Mouse (Mus musculus) liver, adult 2 months (tissue): ENCODE measurements around the gene Acadl. TPM values are rescaled to one million over a fixed set of nuclear protein-coding genes. Genes with fewer than 3 reads are reported as not detected.
A peak's percentile ranks its signal among the peaks of the same experiment; 100 is the strongest.

Source experiments
- DNase-seq: peaks from one replicate; pipeline ENCODE4 v3.0.0-alpha.2; 2011; ENCODE audit warnings: low read depth, low spot score; ENCODE audit errors: extremely low read depth
- H3K27ac ChIP-seq: fragments of 200-500 bp; replicated peaks from 2 replicates; pipeline ENCODE4 v1.5.1; 2012; ENCODE audit warnings: low read depth, mild to moderate bottlenecking, control low read depth, inconsistent platforms, low read length; ENCODE audit not compliant: insufficient read depth
- H3K27me3 ChIP-seq: fragments of 200-500 bp; 2 replicates; pipeline ENCODE4 v1.6.1; 2012; ENCODE audit warnings: mild to moderate bottlenecking, moderate library complexity, low read length, inconsistent platforms; ENCODE audit not compliant: control insufficient read depth, insufficient read depth
- H3K36me3 ChIP-seq: fragments of 200-500 bp; 2 replicates; pipeline ENCODE4 v1.6.1; 2012; ENCODE audit warnings: low read length, inconsistent platforms; ENCODE audit not compliant: control insufficient read depth, insufficient read depth
- H3K4me1 ChIP-seq: fragments of 200-500 bp; 2 replicates; pipeline ENCODE4 v1.6.1; 2011; ENCODE audit warnings: low read length; ENCODE audit not compliant: control insufficient read depth, insufficient read depth
- H3K4me3 ChIP-seq: fragments of 200-500 bp; 2 replicates; pipeline ENCODE4 v1.5.1; 2011; ENCODE audit warnings: low read depth, mild to moderate bottlenecking, control low read depth, low read length, moderate library complexity; ENCODE audit not compliant: insufficient read depth
- H3K79me2 ChIP-seq: fragments of 200-500 bp; 2 replicates; pipeline ENCODE4 v1.6.1; 2012; ENCODE audit warnings: inconsistent platforms, mild to moderate bottlenecking, low read length, moderate library complexity; ENCODE audit not compliant: control insufficient read depth, insufficient read depth
- H3K9ac ChIP-seq: fragments of 200-500 bp; 2 replicates; pipeline ENCODE4 v1.6.1; 2012; ENCODE audit warnings: low read depth, mild to moderate bottlenecking, control low read depth, inconsistent platforms, low read length
- CTCF ChIP-seq: fragments of 200-500 bp; IDR thresholded peaks from 2 replicates; pipeline ENCODE4 v1.5.1; 2011; ENCODE audit warnings: low read depth, low read length, control low read depth
- POLR2A ChIP-seq: fragments of 200-500 bp; IDR thresholded peaks from 2 replicates; pipeline ENCODE4 v1.6.1; 2011; ENCODE audit warnings: low read length, control low read depth; ENCODE audit not compliant: insufficient read depth; ENCODE audit errors: extremely low read depth
- WGBS: fragments of 180-500 bp; shearing (Covaris S2); methylation state at CpG from one replicate; pipeline ENCODE4 v1.1.7; 2018; 5-methylcytosine and 5-hydroxymethylcytosine counted together
- polyA plus RNA-seq: library from polyadenylated mRNA; depleted of rRNA; stranded (reverse); fragments of >200 nt; gene quantifications from 2 replicates; pipeline ENCODE4 v1.2.3, GENCODE M21; 2012
- total RNA-seq: library from RNA; depleted of rRNA; stranded (reverse); fragments of >200 nt; gene quantifications from 2 replicates; pipeline ENCODE4 v1.2.3, GENCODE M21; 2014

Acadl gene
- total and polyA plus RNA-seq, 2 experiments = 43.1 to 96.5 TPM

DNA sequence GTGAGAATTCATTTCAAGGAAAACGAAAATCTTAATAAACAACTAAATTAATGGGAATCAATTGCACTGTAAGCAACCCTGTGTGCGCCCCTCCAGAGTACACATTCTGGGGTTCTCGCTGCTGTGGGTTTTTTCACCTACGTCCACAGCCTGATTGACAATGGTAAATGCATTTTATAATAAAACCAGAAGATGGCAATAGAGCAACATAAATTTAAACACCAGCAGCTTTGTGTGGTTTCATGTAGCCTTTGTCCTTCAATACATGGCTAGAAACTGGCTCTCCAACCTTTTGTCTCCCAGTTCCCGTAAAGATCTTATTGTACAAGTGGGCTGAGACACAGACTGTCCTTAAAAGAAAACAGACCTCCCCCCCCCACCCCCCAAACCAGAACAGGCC, 33.0 kb upstream of the Acadl start:
- H3K27me3 ChIP-seq = peaks cover 8% of the 10 kb centered on the region; the same call in 1 of the 2 replicates
- WGBS = 6% methylated on average over 5 of the region's 5 CpGs
- H3K27ac ChIP-seq = no peak overlapping the region
- H3K4me3 ChIP-seq = no peak overlapping the region
- TF ChIP-seq CTCF = peak; percentile 34; the same call in 1 of the 2 replicates
- TF ChIP-seq POLR2A = no peak
- H3K4me1 ChIP-seq = peaks cover 3% of the 10 kb centered on the region
- H3K9ac ChIP-seq = no peak overlapping the region
- no peaks in the 10 kb centered on the region for H3K79me2 ChIP-seq
- no peaks in the 10 kb centered on the region for H3K36me3 ChIP-seq
- DNase-seq = peak; percentile 60

DNA sequence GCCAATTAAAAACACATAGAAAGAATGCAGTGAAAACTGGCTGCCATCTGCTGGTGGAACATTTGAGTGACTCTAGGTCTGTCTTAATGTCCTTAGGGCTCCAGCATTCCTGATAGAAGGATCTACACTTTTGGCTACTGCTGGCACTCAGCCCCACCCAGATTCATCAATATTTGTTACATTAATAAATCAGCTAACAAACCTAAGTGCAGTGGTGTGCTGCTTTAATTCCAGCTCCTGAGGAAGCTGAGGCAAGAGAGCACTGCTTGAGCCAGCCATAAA, 32.7 kb upstream of the Acadl start:
- Histone ChIP-seq H3K9ac (no peak overlapping the region), H3K4me3 (no peak overlapping the region), H3K36me3 (no peaks in the 10 kb centered on the region), H3K27me3 (peaks cover 8% of the 10 kb centered on the region; the same call in 1 of the 2 replicates), H3K4me1 (peaks cover 3% of the 10 kb centered on the region), H3K79me2 (no peaks in the 10 kb centered on the region), H3K27ac (no peak overlapping the region)
- TF ChIP-seq CTCF = peak; percentile 52
- no peak for TF ChIP-seq POLR2A
- DNase-seq = peak; percentile 67

DNA sequence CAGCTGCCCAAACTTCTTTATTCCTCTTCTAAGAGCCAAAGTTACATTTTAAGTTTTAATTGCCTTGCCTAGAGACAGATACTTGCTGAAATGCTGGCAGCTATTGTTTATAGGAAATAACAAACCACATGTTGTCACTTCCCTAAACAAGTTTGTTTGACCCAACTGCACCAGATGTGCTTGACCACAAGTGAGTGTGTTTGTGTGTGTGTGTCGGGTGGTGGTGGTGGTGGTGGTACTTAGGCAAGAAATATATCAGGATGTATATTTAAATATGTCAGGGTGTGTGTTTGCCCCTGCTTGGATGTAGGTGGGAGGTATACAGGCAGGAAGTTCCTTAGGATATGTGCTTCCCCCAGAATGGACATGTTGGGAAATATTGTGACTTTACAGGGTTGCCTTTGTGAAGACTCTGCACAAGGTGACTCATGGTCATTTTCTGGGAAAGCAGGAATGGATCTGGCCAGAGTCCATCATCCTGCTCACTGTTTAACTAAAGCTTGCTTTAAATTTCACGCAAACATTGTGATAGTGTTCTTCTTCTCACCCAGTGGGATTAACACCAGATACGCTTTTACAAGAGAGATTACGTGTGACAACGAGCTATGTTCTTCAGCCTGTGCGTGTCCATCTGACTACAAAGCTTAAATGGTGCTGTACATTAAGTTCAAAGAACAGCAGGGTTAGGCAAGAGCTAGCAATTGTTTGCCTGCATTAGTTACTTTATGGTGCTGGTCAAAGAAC, 32.2 kb upstream of the Acadl start:
- no peak overlapping the region for H3K27ac ChIP-seq
- DNase-seq = no peak
- H3K36me3 ChIP-seq = no peaks in the 10 kb centered on the region
- no peaks in the 10 kb centered on the region for H3K79me2 ChIP-seq
- 36% methylated on average over 6 of the region's 6 CpGs for WGBS
- no peak overlapping the region for H3K9ac ChIP-seq
- H3K4me3 ChIP-seq = no peak overlapping the region
- no peaks in the 10 kb centered on the region; the same call in 1 of the 2 replicates for H3K4me1 ChIP-seq
- H3K27me3 ChIP-seq = peaks cover 8% of the 10 kb centered on the region; the same call in 1 of the 2 replicates
- TF ChIP-seq POLR2A (no peak), CTCF (no peak)

DNA sequence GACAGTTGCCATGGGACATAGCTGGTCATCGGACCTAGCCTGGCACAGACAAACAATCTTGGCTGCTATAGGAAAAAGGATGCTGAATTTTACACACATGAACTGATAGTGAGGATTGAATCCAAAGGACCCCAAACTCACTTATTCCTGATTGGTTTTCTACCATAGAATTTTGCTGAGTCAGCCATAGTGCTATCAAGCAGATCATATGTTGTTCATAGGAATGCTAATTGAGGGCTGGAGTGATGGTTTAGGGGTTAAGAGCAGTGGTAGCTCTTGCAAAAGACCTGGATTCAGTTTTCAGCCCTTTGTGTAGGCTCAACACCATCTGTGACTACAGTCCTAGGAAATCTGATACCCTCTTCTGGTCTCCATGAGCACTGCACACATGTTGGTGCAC, 24.1 kb upstream of the Acadl start:
- no peak for TF ChIP-seq POLR2A
- TF ChIP-seq CTCF = no peak
- 100% methylated on average over 1 of the region's 1 CpGs for WGBS
- no peak overlapping the region for H3K27ac ChIP-seq
- H3K4me1 ChIP-seq = no peaks in the 10 kb centered on the region
- H3K4me3 ChIP-seq = no peak overlapping the region
- H3K27me3 ChIP-seq = no peaks in the 10 kb centered on the region
- H3K79me2 ChIP-seq = no peaks in the 10 kb centered on the region
- H3K9ac ChIP-seq = no peak overlapping the region
- DNase-seq = no peak
- H3K36me3 ChIP-seq = no peaks in the 10 kb centered on the region

DNA sequence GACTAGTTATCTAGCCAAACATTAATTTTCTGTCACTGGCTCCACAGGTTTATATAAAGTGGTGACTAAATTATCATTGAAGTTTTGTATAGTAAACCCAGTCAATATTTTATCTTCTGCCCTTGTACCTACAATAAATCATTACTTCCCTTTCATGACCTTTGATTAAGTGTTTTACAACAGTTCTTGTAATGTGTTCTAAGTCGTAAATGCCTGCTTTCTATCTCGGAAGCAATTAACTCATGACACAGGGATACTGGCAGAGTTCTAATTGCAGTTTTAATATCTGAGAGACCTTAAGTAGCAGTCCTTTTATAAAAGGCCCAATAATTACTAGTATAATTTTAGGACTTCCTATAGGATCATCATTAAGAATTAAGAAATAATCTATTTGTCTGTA, 17.1 kb upstream of the Acadl start:
- no peak overlapping the region for H3K27ac ChIP-seq
- H3K27me3 ChIP-seq = no peaks in the 10 kb centered on the region
- no peak overlapping the region for H3K9ac ChIP-seq
- 83% methylated on average over 2 of the region's 2 CpGs for WGBS
- DNase-seq = no peak
- H3K79me2 ChIP-seq = no peaks in the 10 kb centered on the region
- H3K36me3 ChIP-seq = no peaks in the 10 kb centered on the region
- H3K4me1 ChIP-seq = no peaks in the 10 kb centered on the region
- no peak overlapping the region for H3K4me3 ChIP-seq
- no peak for TF ChIP-seq CTCF
- TF ChIP-seq POLR2A = no peak

DNA sequence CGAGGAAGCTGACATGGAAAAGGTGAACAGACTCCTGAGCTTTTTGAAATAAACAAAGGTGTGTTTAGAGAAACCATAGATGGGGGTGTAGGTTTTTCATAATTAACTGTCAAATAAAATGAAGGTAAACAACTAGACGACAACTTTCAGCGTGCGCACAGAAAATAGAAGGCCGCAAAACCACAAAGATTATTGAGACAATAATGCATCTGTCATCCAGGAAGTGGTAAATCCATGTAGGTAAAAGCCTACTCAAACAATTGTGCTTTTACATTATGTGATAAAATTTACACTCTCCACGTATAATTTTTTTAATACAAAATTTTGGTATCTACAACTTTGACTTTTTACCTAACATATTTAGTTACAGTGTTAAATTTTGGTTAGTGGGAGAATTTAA, 11.7 kb upstream of the Acadl start:
- Histone ChIP-seq H3K9ac (no peak overlapping the region), H3K36me3 (no peaks in the 10 kb centered on the region), H3K27ac (no peak overlapping the region), H3K4me3 (no peak overlapping the region), H3K4me1 (peaks cover 1% of the 10 kb centered on the region; the same call in 1 of the 2 replicates), H3K27me3 (no peaks in the 10 kb centered on the region), H3K79me2 (no peaks in the 10 kb centered on the region)
- no peak for TF ChIP-seq POLR2A
- TF ChIP-seq CTCF = no peak
- DNase-seq = no peak
- WGBS = 93% methylated on average over 6 of the region's 6 CpGs
